Mouse (Mus musculus) G1E (cell line): ENCODE data around the gene Hcls1.

Experiments
- CTCF ChIP-seq: IDR thresholded peaks from 2 replicates; pipeline ENCODE4 v1.5.1; 2012; ENCODE audit warnings: low read depth, low read length, inconsistent platforms, mixed read lengths
- GATA1 ChIP-seq: IDR thresholded peaks from 2 replicates; pipeline ENCODE4 v1.6.1; 2012; ENCODE audit warnings: borderline replicate concordance, low read length, inconsistent platforms, mixed read lengths
- GATA2 ChIP-seq: IDR thresholded peaks from 2 replicates; pipeline ENCODE4 v1.6.1; 2012; ENCODE audit warnings: low read depth, low read length, inconsistent platforms, borderline replicate concordance
- POLR2AphosphoS5 ChIP-seq: IDR thresholded peaks from 2 replicates; pipeline ENCODE4 v1.6.1; 2012; ENCODE audit warnings: low read depth, low read length, inconsistent platforms; ENCODE audit not compliant: insufficient replicate concordance
- TAL1 ChIP-seq: conservative IDR thresholded peaks from 2 replicates; pipeline ENCODE4 v1.6.1; 2012; ENCODE audit warnings: low read depth, low read length, inconsistent platforms, mixed read lengths

- TF ChIP-seq TAL1 (no peak), CTCF (no peak), GATA2 (no peak), GATA1 (no peak), POLR2AphosphoS5 (no peak)
Measured at GRCm38 (mm10) chr16:36921067-36921613, 13.6 kb upstream of the Hcls1 start.
